Mouse (Mus musculus) testis, adult 2 months (tissue): Measurements from ENCODE around the gene Ttc28.

Experiments
- CTCF ChIP-seq: fragments of 200-500 bp; IDR thresholded peaks from 2 replicates; pipeline ENCODE4 v1.5.1; 2012; ENCODE audit warnings: low read depth, mild to moderate bottlenecking, inconsistent platforms, low read length, moderate library complexity; ENCODE audit not compliant: control insufficient read depth, insufficient read depth, insufficient replicate concordance
- POLR2A ChIP-seq: fragments of 200-500 bp; IDR thresholded peaks from 2 replicates; pipeline ENCODE4 v1.6.1; 2012; ENCODE audit warnings: low read depth, mild to moderate bottlenecking, inconsistent platforms, low read length, moderate library complexity; ENCODE audit not compliant: control insufficient read depth

GRCm38 (mm10) chr5:110868460-110868859 lies 11.1 kb upstream of the Ttc28 start:
- TF ChIP-seq POLR2A (no peak), CTCF (no peak)
